Mouse (Mus musculus): ENCODE data around the gene Fank1. TPM values are rescaled to one million over a fixed set of nuclear protein-coding genes. Genes with fewer than 3 reads are reported as not detected.

The Fank1 gene
- total and polyA plus RNA-seq, 3 experiments = 0.16 to 0.17 TPM; not detected in 1

DNA sequence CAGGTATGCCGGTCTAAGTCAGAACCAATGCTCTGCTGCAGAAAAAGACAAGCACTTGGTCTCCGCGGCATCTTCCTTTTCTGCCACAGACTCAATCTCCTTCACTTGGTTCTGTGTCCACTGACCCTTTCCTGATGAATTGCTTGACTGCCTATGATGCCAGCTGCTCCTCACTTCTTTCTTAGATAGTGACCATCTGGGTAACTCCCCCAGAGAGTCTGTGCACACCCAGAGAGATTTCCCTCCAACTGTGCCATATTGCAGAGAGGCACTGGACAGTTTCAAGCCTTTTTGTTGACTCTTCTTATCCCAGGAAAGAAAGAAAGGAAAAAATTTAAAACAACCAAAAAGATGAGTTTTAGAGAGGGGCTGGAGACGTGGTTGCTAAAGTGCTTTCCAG is 144.6 kb downstream of the Fank1 start:
- in situ Hi-C loops (cut with MboI; ENCODE audit: low pct_ligation_motif_present, low pct_unique_long_range_greater_than_20kb, low sequenced_read_pairs) (no loop called here), dilution Hi-C loops (cut with MboI; ENCODE audit: extremely low pct_ligation_motif_present, extremely low pct_unique_long_range_greater_than_20kb, low sequenced_read_pairs) (no loop called here)
- peaks cover 12% of the 10 kb centered on the region for H3K27me3 ChIP-seq (replicated peaks)
- peaks cover 58% of the 10 kb centered on the region for H3K9me3 ChIP-seq (replicated peaks; ENCODE audit: low read length)
- H3K36me3 ChIP-seq (replicated peaks in 1 of 2; ENCODE audit: control insufficient read depth in 1 of 2, insufficient read depth in 1 of 2, low read length in 1 of 2) = no peaks in the 10 kb centered on the region
- no peak overlapping the region for H3K4me3 ChIP-seq (replicated peaks in 1 of 3; ENCODE audit: low read depth in 2 of 3, low read length in 2 of 3, poor library complexity in 1 of 3)
- H3K4me1 ChIP-seq (ENCODE audit: control insufficient read depth in 1 of 2, insufficient read depth in 2 of 2) = no peaks in the 10 kb centered on the region
- no peaks in the 10 kb centered on the region for H3K79me2 ChIP-seq (replicated peaks; ENCODE audit: control insufficient read depth, extremely low read depth, insufficient read depth, poor library complexity, severe bottlenecking)
- H3K27ac ChIP-seq (ENCODE audit: insufficient read depth, low read depth) = no peak overlapping the region
- DNase-seq (ENCODE audit: extremely low read depth) = no peak
- H3K9ac ChIP-seq (ENCODE audit: insufficient read depth, low read depth) = no peak overlapping the region
- no peak overlapping the region for H3K4me2 ChIP-seq (ENCODE audit: insufficient read depth, low read depth, poor library complexity, severe bottlenecking)
- TF ChIP-seq CHD2 (IDR thresholded peaks at IDR 0.05; ENCODE audit: low read length) (no peak), KAT2A (IDR thresholded peaks at IDR 0.05; ENCODE audit: insufficient replicate concordance, low read length) (no peak), EP300 (IDR thresholded peaks at IDR 0.05; ENCODE audit: low read length) (no peak), CTCF (conservative IDR thresholded peaks at IDR 0.05 in 1 of 2, IDR thresholded peaks at IDR 0.05 in 1 of 2; ENCODE audit: low read depth in 2 of 2, low read length in 2 of 2) (no peak), ETS1 (conservative IDR thresholded peaks at IDR 0.05; ENCODE audit: low read depth, low read length) (no peak), CHD1 (IDR thresholded peaks at IDR 0.05; ENCODE audit: low read depth, low read length) (no peak), SIN3A (IDR thresholded peaks at IDR 0.05; ENCODE audit: low read length) (no peak), ZC3H11A (IDR thresholded peaks at IDR 0.05; ENCODE audit: low read depth, low read length) (no peak), MAZ (IDR thresholded peaks at IDR 0.05; ENCODE audit: low read depth, low read length) (no peak), POLR2AphosphoS2 (IDR thresholded peaks at IDR 0.05; ENCODE audit: low read depth, low read length) (no peak), RAD21 (IDR thresholded peaks at IDR 0.05; ENCODE audit: low read depth, low read length) (no peak), JUN (IDR thresholded peaks at IDR 0.05; ENCODE audit: insufficient read depth, low read depth, low read length) (no peak), MXI1 (IDR thresholded peaks at IDR 0.05; ENCODE audit: low read depth, low read length) (no peak)

DNA sequence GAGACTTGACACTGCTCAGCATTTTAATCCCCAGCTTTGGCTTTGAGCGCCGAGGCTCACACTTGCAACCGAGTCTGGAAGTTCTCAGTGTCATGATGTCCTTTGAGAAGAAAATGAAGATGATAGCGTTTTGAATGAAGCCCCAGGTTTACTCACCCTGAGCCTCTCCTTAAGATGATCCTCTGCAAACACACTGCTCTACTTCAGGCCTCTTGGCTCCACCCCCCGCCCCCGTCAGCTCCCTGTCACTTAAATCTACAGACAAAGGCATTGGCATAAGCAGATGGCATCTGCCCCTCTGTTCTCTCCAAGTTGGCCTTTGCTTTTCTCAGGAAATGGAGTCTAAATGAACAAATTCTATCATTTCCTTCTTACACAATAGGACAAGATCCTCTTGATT is 147.3 kb downstream of the Fank1 start:
- no peak for DNase-seq (ENCODE audit: extremely low read depth)
- peaks cover 67% of the 10 kb centered on the region for H3K9me3 ChIP-seq (replicated peaks; ENCODE audit: low read length)
- no peak overlapping the region for H3K4me2 ChIP-seq (ENCODE audit: insufficient read depth, low read depth, poor library complexity, severe bottlenecking)
- H3K27ac ChIP-seq (ENCODE audit: insufficient read depth, low read depth) = no peak overlapping the region
- H3K36me3 ChIP-seq (replicated peaks in 1 of 2; ENCODE audit: control insufficient read depth in 1 of 2, insufficient read depth in 1 of 2, low read length in 1 of 2) = no peaks in the 10 kb centered on the region
- no peaks in the 10 kb centered on the region for H3K79me2 ChIP-seq (replicated peaks; ENCODE audit: control insufficient read depth, extremely low read depth, insufficient read depth, poor library complexity, severe bottlenecking)
- H3K27me3 ChIP-seq (replicated peaks) = peaks cover 18% of the 10 kb centered on the region
- dilution Hi-C loops (cut with MboI; ENCODE audit: extremely low pct_ligation_motif_present, extremely low pct_unique_long_range_greater_than_20kb, low sequenced_read_pairs) (no loop called here), in situ Hi-C loops (cut with MboI; ENCODE audit: low pct_ligation_motif_present, low pct_unique_long_range_greater_than_20kb, low sequenced_read_pairs) (no loop called here)
- TF ChIP-seq ETS1 (conservative IDR thresholded peaks at IDR 0.05; ENCODE audit: low read depth, low read length) = no peak
- no peak for TF ChIP-seq EP300 (IDR thresholded peaks at IDR 0.05; ENCODE audit: low read length)
- no peak for TF ChIP-seq IRF4 (IDR thresholded peaks at IDR 0.05; ENCODE audit: low read depth, low read length)
- TF ChIP-seq JUN (IDR thresholded peaks at IDR 0.05; ENCODE audit: insufficient read depth, low read depth, low read length) = no peak
- TF ChIP-seq POLR2AphosphoS2 (IDR thresholded peaks at IDR 0.05; ENCODE audit: low read depth, low read length) = no peak
- TF ChIP-seq UBTF (IDR thresholded peaks at IDR 0.05; ENCODE audit: low read depth, low read length) = no peak
- TF ChIP-seq RCOR1 (conservative IDR thresholded peaks at IDR 0.05; ENCODE audit: low read depth, low read length) = no peak
- no peak for TF ChIP-seq RAD21 (IDR thresholded peaks at IDR 0.05; ENCODE audit: low read depth, low read length)
- TF ChIP-seq MAX (IDR thresholded peaks at IDR 0.05; ENCODE audit: low read length) = no peak
- no peak for TF ChIP-seq NELFE (IDR thresholded peaks at IDR 0.05; ENCODE audit: low read depth, low read length)
- TF ChIP-seq USF2 (conservative IDR thresholded peaks at IDR 0.05; ENCODE audit: low read depth, low read length) = no peak
- no peak for TF ChIP-seq SIN3A (IDR thresholded peaks at IDR 0.05; ENCODE audit: low read length)
- no peak for TF ChIP-seq BHLHE40 (IDR thresholded peaks at IDR 0.05; ENCODE audit: low read depth, low read length)
- no peak overlapping the region for H3K4me3 ChIP-seq (replicated peaks in 1 of 3; ENCODE audit: low read depth in 2 of 3, low read length in 2 of 3, poor library complexity in 1 of 3)
- H3K9ac ChIP-seq (ENCODE audit: insufficient read depth, low read depth) = no peak overlapping the region
- H3K4me1 ChIP-seq (ENCODE audit: control insufficient read depth in 1 of 2, insufficient read depth in 2 of 2) = no peaks in the 10 kb centered on the region

All from CH12.LX (cell line).